In genomic region chr17:31119429-31119828, GRCm38 (mm10) we compare ENCODE assay signal across 9 mouse cellular contexts. TPM values are rescaled to one million over a fixed set of nuclear protein-coding genes. Genes with fewer than 3 reads are reported as not detected.
DNase-seq lines count a peak whose midpoint lies in the region; ATAC-seq and TF ChIP-seq lines count a peak whose summit lies in the region.
"Had no signal": no experiment of that assay in that cellular context is flagged by ENCODE, and none has a peak within 500 bp of the region (broad histone marks: within the 10 kb centered on the region; RNA-seq: fewer than 3 reads in every experiment).

No protein-coding gene starts in this region.

- TF ChIP-seq EP300 in MEL (IDR thresholded peaks at IDR 0.05; ENCODE audit: low read depth in 1 of 2, low read length in 2 of 2), result no peak

- peak; percentile 79 for DNase-seq in MEL (ENCODE audit: low read depth, low spot score)
- peak; percentile 60 for DNase-seq in c-Kit-positive CD71-positive TER-119-negative erythroid progenitor cells, embryonic 14.5 days (ENCODE audit: low read depth)
- DNase-seq in forebrain, embryonic 14.5 days (ENCODE audit: low spot score), result peak; percentile 83
- peak; percentile 86 for DNase-seq in heart, postnatal 4 days
- peak; percentile 77 to 85 for DNase-seq in layer of hippocampus, adult 2 months (ENCODE audit: low spot score in 2 of 2)
- peak; percentile 67 for DNase-seq in ovary, postnatal 36 days (ENCODE audit: low spot score)
- DNase-seq in thymus, postnatal 14 days, result peak; percentile 88

- no peaks in the 10 kb centered on the region for H3K27me3 ChIP-seq in MEL (ENCODE audit: control insufficient read depth in 1 of 2, insufficient read depth in 2 of 2, low read length in 2 of 2)
- no peaks in the 10 kb centered on the region for H3K27me3 ChIP-seq in forebrain, embryonic 14.5 days (replicated peaks; ENCODE audit: control insufficient read depth, insufficient read depth, low read length)
- H3K27me3 ChIP-seq in lung, embryonic 16.5 days (ENCODE audit: control insufficient read depth, insufficient read depth, low read depth, low read length), result no peaks in the 10 kb centered on the region
- H3K27me3 ChIP-seq: heart, embryonic 15.5 days had no signal

- no peak overlapping the region for H3K4me3 ChIP-seq in MEL (ENCODE audit: control insufficient read depth in 1 of 2, insufficient read depth in 1 of 2, low read depth in 2 of 2, low read length in 2 of 2)
- H3K4me3 ChIP-seq in forebrain, embryonic 14.5 days (ENCODE audit: low read depth, low read length), result no peak overlapping the region
- no peak overlapping the region for H3K4me3 ChIP-seq in layer of hippocampus, adult 2 months
- no peak overlapping the region for H3K4me3 ChIP-seq in lung, embryonic 16.5 days (ENCODE audit: low read length)
- H3K4me3 ChIP-seq: heart, embryonic 15.5 days had no signal

- H3K27ac ChIP-seq in MEL (ENCODE audit: control insufficient read depth, low read depth, low read length), result no peak overlapping the region
- H3K27ac ChIP-seq in forebrain, embryonic 14.5 days (ENCODE audit: low read depth, low read length), result no peak overlapping the region
- H3K27ac ChIP-seq in layer of hippocampus, adult 2 months, result no peak overlapping the region
- H3K27ac ChIP-seq in lung, embryonic 16.5 days (ENCODE audit: low read length), result no peak overlapping the region
- H3K27ac ChIP-seq: heart, embryonic 15.5 days had no signal

- H3K9me3 ChIP-seq in MEL (replicated peaks; ENCODE audit: insufficient read depth, low read length), result no peaks in the 10 kb centered on the region
- H3K9me3 ChIP-seq in forebrain, embryonic 14.5 days (replicated peaks; ENCODE audit: control insufficient read depth, low read length), result no peaks in the 10 kb centered on the region
- H3K9me3 ChIP-seq in lung, embryonic 16.5 days (ENCODE audit: control insufficient read depth, low read length), result no peaks in the 10 kb centered on the region

- H3K4me1 ChIP-seq in MEL (ENCODE audit: control insufficient read depth in 1 of 2, insufficient read depth in 2 of 2, low read length in 2 of 2), result no peaks in the 10 kb centered on the region
- no peaks in the 10 kb centered on the region for H3K4me1 ChIP-seq in forebrain, embryonic 14.5 days (ENCODE audit: control insufficient read depth, insufficient read depth, low read length)
- no peaks in the 10 kb centered on the region for H3K4me1 ChIP-seq in lung, embryonic 16.5 days (replicated peaks; ENCODE audit: control insufficient read depth, insufficient read depth, low read length)
- H3K4me1 ChIP-seq: heart, embryonic 15.5 days had no signal

- no peak for TF ChIP-seq POLR2A in MEL (IDR thresholded peaks at IDR 0.05; ENCODE audit: control insufficient read depth in 1 of 2, insufficient read depth in 1 of 2, low read depth in 1 of 2, low read length in 2 of 2, poor library complexity in 1 of 2)

- TF ChIP-seq CTCF in MEL (IDR thresholded peaks at IDR 0.05 in 2 of 3, conservative IDR thresholded peaks at IDR 0.05 in 1 of 3; ENCODE audit: control insufficient read depth in 1 of 3, insufficient read depth in 1 of 3, low read depth in 2 of 3, low read length in 3 of 3, poor library complexity in 1 of 3, severe bottlenecking in 1 of 3), result peak; percentile 86 to 97 (median 88)
- peak; percentile 91 for TF ChIP-seq CTCF in layer of hippocampus, adult 2 months (conservative IDR thresholded peaks at IDR 0.05)

- TF ChIP-seq RAD21 in MEL (IDR thresholded peaks at IDR 0.05; ENCODE audit: low read depth, low read length), result peak; percentile 80

- peak; percentile 76 for ATAC-seq in forebrain, embryonic 14.5 days
- ATAC-seq in lung, embryonic 16.5 days (ENCODE audit: low read depth), result peak; percentile 23; the same call in 1 of the 2 replicates

- 6% methylated on average over 7 of the region's 7 CpGs for whole genome bisulfite sequencing in forebrain, embryonic 14.5 days
- WGBS in lung, embryonic 16.5 days, result 6% methylated on average over 7 of the region's 7 CpGs

- H3K4me2 ChIP-seq in forebrain, embryonic 14.5 days (ENCODE audit: low read length), result no peak overlapping the region
- no peak overlapping the region for H3K4me2 ChIP-seq in lung, embryonic 16.5 days (ENCODE audit: low read depth, low read length)
- H3K4me2 ChIP-seq: heart, embryonic 15.5 days had no signal

- no peaks in the 10 kb centered on the region for H3K36me3 ChIP-seq in MEL (ENCODE audit: control insufficient read depth in 1 of 2, insufficient read depth in 2 of 2, low read length in 2 of 2)
- peaks cover 13% of the 10 kb centered on the region for H3K36me3 ChIP-seq in forebrain, embryonic 14.5 days (ENCODE audit: control insufficient read depth, insufficient read depth, low read length)
- no peaks in the 10 kb centered on the region for H3K36me3 ChIP-seq in lung, embryonic 16.5 days (ENCODE audit: control insufficient read depth, insufficient read depth, low read length)
- H3K36me3 ChIP-seq: heart, embryonic 15.5 days had no signal

- no peaks in the 10 kb centered on the region for H3K79me2 ChIP-seq in MEL (ENCODE audit: control insufficient read depth, insufficient read depth, low read length, poor library complexity)

- H3K9ac ChIP-seq in MEL (ENCODE audit: control insufficient read depth, low read depth, low read length, poor library complexity, severe bottlenecking), result no peak overlapping the region
- H3K9ac ChIP-seq in forebrain, embryonic 14.5 days (ENCODE audit: low read length), result no peak overlapping the region
- H3K9ac ChIP-seq in lung, embryonic 16.5 days (ENCODE audit: low read length), result no peak overlapping the region
- H3K9ac ChIP-seq: heart, embryonic 15.5 days had no signal

TF ChIP-seq in MEL, 35 proteins besides CTCF, POLR2A, EP300 and RAD21:
- peak; percentile 96 for TF ChIP-seq SMC3 (IDR thresholded peaks at IDR 0.05; ENCODE audit: low read depth, low read length)
- peak; percentile 95 for TF ChIP-seq ZC3H11A (IDR thresholded peaks at IDR 0.05; ENCODE audit: low read depth, low read length)
- no peak for TF ChIP-seq MXI1 (IDR thresholded peaks at IDR 0.05; ENCODE audit: low read depth, low read length)

RNA-seq across cellular contexts. Expression of gene Tff3, which starts 10.0 kb away (rescaled TPM):
- not detected in 2 replicates for total RNA-seq in MEL (2012; rRNA removed)
- polyA plus RNA-seq in MEL (2012; ENCODE audit: insufficient read depth in 1 of 2, insufficient read length in 2 of 2, low read depth in 1 of 2, low replicate concordance in 2 of 2, missing spikeins in 1 of 2), result not detected
- polyA plus RNA-seq in forebrain, embryonic 14.5 days (2014; fragmentation: Nextera tagmentation; extraction: Ambion mirVana), result 0.51 and 1.6 TPM in 2 replicates
- not detected for total RNA-seq in heart, postnatal 4 days (2021)
- total RNA-seq in layer of hippocampus, adult 2 months (2021), result not detected
- 0.58 and 1.6 TPM in 2 replicates for polyA plus RNA-seq in lung, embryonic 16.5 days (2015; fragmentation: Nextera tagmentation; extraction: Ambion mirVana)
- polyA plus RNA-seq: heart, embryonic 15.5 days had no signal

RNA-seq across cellular contexts. Expression of gene Tff2, which starts 24.7 kb away (rescaled TPM):
- not detected in 2 replicates for total RNA-seq in MEL (2012; rRNA removed)
- not detected for polyA plus RNA-seq in MEL (2012; ENCODE audit: insufficient read depth in 1 of 2, insufficient read length in 2 of 2, low read depth in 1 of 2, low replicate concordance in 2 of 2, missing spikeins in 1 of 2)
- polyA plus RNA-seq in forebrain, embryonic 14.5 days (2014; fragmentation: Nextera tagmentation; extraction: Ambion mirVana), result not detected in 2 replicates
- total RNA-seq in heart, postnatal 4 days (2021), result not detected
- not detected for total RNA-seq in layer of hippocampus, adult 2 months (2021)
- 0.46 TPM in 1 of 2 replicates, not detected in the other for polyA plus RNA-seq in lung, embryonic 16.5 days (2015; fragmentation: Nextera tagmentation; extraction: Ambion mirVana)
- polyA plus RNA-seq: heart, embryonic 15.5 days had no signal

RNA-seq across cellular contexts. Expression of gene Tff1, which starts 45.6 kb away (rescaled TPM):
- total RNA-seq in MEL (2012; rRNA removed), result not detected in 2 replicates
- not detected for polyA plus RNA-seq in MEL (2012; ENCODE audit: insufficient read depth in 1 of 2, insufficient read length in 2 of 2, low read depth in 1 of 2, low replicate concordance in 2 of 2, missing spikeins in 1 of 2)
- polyA plus RNA-seq in forebrain, embryonic 14.5 days (2014; fragmentation: Nextera tagmentation; extraction: Ambion mirVana), result not detected in 2 replicates
- not detected for total RNA-seq in heart, postnatal 4 days (2021)
- not detected for total RNA-seq in layer of hippocampus, adult 2 months (2021)
- polyA plus RNA-seq in lung, embryonic 16.5 days (2015; fragmentation: Nextera tagmentation; extraction: Ambion mirVana), result not detected in 2 replicates
- polyA plus RNA-seq: heart, embryonic 15.5 days had no signal
